Mouse (Mus musculus): Measurements from ENCODE around the gene Dcps.

DNA sequence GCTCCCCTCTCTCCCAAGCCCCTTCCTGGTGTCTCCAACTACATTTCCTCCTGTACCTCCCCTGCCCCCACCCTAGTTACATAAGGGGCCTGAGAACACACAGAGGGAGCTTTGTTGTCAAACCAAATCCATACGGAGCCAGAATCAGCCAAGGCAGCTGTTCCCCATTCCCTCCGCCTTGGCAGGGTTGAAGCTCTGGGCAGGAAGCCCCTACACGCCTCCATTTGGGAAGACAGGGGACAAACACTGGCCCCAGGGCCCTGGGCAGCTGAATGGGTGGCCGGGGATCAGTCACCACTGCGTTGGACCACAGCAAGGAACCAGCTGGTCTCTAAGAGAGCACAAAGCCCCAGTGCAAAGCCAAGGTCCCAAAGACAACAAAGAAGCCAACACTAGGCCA lies 66.9 kb downstream of the Dcps start:
- TF ChIP-seq CTCF (IDR thresholded peaks at IDR 0.05; ENCODE audit: insufficient read depth, low read depth, low read length) (no peak), POLR2A (IDR thresholded peaks at IDR 0.05; ENCODE audit: insufficient read depth, low read depth, low read length) (no peak)

All from olfactory bulb, adult 2 months (tissue).